Mouse (Mus musculus) retina, postnatal 7 days (tissue): ENCODE results near the gene Dnah12.
"Not testable (repeated sequence)": the region's sequence is repeated elsewhere in the genome, so short reads cannot be mapped to it uniquely, and the experiment has no call there.

ENCODE experiments used
- DNase-seq: peaks from one replicate; pipeline ENCODE4 v3.0.0-alpha.2; 2012; ENCODE audit warnings: low read depth, low spot score

Gene Dnah12

DNA sequence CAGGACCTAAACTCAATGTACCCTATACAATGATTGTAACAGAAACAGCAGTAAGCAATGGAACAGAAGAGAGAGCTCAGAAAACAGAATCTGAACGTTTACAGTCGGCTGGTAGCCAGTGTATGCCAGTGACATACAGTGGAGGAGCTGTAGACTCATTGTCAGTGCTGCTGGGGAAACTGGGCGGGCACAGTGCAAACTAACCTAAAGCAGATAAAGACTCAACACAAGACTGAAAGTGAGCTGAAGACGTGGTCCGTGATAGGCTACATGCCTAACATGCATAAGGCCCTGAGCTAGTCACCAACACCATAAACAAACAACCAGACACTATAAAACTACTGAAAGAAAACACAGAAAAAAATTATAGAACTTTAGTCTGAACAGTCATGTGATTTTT is 188.6 kb downstream of the Dnah12 start:
- no peak for DNase-seq

DNA sequence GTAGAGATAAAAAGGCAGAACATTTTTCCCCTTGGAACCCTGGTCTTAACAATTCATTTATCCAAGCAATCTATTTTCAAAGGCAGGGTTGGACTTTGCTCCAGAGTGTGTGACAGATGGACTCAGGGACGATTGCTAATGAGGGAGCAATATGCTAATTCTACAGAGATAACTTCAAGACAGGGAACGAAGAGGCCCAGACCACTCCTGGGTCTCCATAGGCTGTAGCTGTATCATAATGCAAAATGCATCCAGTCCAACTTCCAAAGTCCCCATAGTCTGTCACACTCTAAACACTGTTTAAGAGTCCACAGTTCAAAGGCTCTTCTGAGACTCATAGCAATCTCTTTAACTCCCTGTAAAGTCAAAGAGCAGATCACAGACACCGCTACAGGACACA is 194.2 kb downstream of the Dnah12 start:
- no peak for DNase-seq

DNA sequence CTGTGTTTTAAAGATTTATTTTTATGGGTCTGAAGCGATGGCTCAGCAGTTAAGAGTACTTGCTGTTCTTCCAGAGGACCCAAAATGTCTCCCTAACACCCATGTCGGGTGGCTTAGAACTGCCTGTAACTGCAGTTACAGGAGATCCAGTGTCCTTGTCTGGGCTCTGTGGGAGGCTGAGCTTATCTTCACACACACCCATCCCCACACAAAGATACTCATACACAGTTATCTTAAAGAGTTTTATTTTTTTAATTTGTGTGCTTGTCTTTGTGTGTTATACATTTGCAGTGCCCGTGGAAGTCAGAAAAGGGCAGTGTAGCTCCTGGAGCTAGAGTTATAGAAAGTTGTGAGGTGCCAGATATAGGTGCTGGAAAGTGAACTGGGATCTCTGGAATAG is 197.7 kb downstream of the Dnah12 start:
- no peak for DNase-seq

DNA sequence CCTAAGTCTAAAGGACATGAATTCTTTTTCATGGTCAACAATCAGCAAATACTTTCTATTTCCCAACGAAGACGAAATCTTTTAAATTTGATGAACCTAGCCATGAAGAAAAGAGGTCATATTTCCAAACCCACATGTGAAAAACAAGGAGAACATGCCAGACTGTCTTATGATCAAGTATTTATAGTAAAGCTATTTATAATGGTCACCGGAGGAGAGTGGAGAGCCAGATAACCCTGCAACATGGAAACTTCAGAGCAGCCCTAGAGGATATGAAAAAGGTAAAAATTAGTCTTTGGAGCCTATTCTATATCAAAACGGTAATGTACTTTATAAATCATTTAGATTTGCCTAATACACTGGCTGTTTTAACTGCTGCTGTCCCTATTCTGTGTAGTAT is 201.3 kb downstream of the Dnah12 start, which contains the start of gene Asb14:
TSS of gene Asb14 (plus strand) at position 166 of the 400 bp plus-strand sequence.
- DNase-seq = no peak

DNA sequence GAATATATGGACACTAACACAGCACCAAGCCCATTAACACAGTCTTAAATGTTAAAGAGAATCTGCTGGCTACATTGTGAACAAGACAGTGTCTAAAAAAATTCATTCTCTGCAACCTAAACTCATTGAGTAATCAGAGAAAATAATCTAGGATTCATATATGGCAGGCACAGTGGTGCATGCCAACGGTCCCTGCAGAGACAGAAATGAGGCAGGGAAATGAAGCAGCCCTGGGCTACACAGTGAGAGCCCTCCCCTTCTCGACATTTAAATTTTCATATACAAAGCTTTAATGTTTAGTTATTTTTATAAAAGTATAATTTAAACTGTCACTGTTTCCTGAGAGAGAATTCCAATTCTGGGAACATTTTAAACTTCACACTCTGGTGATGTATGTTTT is 206.4 kb downstream of the Dnah12 start:
- no peak for DNase-seq

DNA sequence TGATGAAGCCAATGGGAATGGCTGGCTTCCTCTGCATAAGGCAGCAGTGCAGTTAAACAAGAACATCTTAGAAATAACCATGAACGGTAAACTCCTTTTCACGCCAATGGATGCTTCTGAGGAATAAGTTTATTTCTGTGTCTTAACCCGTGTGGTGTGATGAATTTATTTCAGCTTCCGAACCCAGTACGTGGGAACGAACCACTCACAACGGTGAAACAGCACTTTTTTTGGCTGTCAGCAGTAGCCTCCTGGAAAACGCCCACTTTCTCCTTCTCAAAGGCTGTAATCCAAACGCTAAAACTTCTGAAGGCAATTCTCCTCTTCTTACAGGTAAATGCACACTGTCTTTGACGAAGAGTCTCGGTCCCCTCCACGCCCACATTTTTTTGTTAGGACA is 207.8 kb downstream of the Dnah12 start:
- no peak for DNase-seq

DNA sequence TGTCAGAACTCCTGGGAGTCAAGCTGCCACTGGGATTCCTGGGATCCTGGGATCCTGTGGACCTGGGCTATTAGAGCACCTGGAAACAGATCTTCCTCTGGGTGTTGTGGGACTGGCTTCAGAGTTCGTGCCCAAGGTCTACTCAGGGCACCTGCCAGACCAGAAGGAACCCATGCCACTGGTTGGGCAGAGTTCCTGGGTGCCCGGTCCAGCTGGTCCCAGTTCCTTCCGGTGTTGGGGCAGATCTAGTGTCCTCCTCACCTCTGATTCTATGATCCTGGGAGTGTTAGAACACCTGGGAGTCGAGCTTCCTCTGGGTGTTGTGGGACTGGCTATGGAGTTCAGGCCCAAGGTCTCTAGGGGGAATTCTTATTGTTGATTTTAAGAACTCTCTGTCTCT is 214.3 kb downstream of the Dnah12 start:
- DNase-seq = no peak

DNA sequence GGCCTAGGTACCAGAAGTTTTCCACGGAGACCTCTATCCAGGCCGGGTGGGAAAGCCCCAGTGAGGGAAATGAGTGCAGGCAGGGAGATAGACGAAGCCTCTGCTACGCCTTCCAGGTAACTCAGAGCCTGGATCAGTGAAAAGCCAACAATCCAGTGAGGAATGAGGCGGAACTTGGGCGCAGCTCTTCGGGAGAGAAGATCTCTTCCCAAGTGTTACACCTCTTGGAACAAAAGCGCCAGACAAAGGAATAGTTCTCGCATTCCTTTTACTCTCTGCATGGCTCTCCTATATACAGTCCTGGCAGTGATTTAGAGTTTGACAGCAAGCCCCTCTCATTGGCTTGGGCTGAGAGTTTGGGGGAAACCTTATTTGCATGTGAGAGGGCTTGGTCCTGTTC is 217.4 kb downstream of the Dnah12 start:
- not testable (repeated sequence) for DNase-seq

DNA sequence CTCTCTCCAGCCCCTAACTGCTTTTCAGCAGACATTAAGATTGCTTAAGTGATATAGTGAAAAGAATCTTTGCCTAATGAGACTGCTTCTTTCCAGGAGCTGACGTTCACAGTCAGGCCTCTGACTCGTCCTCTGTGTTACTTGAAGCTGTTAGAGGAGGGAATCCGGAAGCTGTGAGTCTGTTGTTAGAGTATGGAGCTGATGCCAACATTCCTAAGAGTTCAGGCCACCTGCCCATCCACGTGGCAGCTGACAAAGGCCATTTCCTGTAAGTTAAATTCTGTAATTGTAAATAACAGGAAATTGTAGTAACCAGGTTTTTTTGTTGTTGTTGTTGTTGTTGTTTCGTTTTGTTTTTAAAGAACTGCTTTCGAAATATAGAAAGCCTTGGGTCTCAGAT is 218.1 kb downstream of the Dnah12 start:
- DNase-seq = no peak

DNA sequence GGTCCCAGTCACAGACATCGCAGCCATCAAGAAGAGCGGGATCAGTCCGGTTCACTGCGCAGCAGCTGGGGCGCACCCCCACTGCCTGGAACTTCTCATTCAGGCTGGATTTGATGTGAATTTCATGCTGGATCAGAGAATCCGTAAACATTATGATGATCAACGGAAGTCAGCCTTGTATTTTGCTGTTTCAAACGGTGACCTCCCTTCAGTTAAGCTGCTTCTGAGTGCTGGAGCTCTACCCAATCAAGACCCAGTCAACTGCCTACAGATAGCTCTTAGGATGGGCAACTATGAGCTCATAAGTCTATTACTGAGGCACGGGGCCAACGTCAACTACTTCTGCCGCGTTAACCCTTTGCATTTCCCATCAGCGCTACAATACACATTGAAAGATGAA is 218.8 kb downstream of the Dnah12 start:
- DNase-seq = no peak

DNA sequence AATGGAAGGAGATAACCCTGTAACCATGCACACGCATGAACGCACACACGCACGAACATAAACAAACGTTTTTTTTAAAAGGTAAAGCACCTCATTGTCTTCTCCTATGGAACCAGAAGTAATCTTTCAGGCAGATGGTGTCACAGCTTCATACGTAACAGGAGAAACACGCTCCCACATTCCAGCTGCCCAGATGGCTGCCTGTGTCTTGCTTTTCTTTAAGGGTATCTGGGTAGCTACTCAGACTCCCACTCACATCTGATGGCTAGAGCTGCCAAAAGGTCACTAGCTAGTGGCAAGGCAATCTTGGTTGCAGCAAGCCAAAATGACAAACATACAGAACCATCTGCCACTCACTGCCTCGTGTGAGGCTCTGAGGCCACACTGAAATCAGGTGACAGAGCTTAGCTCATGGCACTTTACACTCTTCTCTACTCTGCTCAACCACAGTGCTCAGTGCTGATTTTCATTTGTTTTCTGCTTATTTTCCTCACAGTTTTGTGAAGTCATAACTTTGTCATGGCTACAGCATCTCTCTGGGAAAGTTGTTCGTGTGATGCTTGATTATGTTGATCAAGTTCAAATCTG is 220.7 kb downstream of the Dnah12 start:
- no peak for DNase-seq

DNA sequence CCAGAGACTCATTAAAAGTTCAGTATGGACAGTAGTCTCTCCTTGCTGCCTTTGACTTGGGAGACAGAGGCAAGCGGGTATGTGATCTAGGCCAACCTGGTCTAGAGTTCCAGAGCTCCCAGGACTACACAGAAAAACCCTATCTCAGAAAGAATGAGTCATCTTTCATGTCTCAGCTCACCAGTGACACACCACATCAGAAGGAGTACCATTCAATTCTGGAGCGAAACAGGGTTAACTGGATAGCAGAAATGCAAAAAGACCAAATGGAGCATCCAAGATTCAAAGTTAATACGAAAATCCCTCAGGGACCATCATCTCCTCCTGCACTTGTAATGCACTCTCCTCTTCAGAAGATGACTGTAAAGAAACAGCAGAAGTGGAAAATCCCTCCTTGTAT is 226.2 kb downstream of the Dnah12 start:
- no peak for DNase-seq

DNA sequence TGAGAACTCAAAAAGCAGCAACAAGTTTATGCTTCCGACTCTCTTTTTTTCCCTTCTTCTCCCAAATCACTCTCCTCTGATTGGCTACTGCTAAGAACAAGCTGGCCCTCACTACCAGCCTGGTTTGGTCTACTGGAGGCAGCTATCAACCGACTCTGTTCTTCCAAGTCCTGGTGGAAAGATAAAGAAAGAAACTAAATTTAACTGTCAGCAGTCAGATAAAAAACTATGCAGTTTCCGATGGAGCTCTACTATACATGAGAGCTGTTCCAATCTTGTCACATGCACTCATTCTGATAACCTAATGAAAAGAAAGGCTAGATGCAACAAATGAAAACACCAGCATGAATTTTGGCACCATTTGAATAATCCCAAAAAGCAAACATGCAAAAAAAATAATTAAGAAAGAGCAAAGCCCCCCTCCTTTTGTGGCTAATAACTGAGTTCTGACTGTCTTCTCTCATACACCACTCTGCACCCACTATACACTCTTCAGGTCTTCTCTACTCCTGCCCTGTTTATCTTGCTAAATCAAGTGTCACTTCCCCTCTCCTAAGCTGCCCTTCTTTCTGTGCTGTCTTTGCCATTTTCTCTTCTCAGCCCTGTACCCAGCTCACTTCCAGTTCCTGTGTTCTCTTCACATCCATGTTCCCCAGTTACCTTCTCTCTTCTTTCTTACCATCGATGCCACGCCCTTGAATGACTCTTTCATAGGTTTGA is 230.8 kb downstream of the Dnah12 start:
- DNase-seq = no peak

DNA sequence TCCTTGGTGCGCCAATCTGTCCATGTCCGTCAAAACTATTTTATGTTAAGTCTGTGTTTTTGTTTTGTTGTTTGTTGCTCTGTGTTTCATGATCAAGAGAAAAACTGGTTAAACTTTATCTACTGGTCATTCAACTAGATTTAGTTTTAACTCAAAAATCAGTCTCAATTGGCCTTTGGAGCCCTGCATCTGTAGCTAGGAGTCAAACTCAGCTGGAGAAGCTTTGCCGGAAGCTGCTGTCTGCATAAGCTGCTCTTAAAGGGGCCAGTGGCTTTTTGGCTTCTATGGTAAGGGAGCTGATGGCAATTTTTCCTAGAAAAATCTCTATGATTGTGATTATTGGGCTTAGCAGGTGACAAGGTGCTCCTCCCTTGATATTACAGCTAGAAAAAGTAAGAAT is 241.8 kb downstream of the Dnah12 start:
- no peak for DNase-seq

DNA sequence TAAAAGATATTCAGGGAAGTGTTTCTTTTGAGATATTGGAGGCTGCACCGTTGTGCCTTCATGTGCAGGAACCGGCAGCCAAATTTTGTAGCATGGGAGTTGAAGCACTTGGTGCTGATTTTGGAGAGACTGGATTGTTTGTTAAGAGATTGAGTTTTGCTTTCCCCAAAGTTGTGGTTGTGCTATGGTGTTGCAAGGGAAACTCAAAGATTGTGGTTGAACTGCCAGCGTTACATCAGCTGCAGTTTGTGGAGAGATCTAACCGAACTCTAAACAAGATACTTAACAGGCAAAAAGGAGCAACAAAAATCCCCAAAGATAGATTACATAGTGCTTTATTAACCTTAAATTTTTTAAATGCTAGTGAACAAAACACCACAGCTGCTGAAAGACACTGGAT is 242.5 kb downstream of the Dnah12 start:
- DNase-seq = no peak
